Mouse (Mus musculus): Measurements from ENCODE around the gene Vdac1.
"Not testable (repeated sequence)": the region's sequence is repeated elsewhere in the genome, so short reads cannot be mapped to it uniquely, and the experiment has no call there.

The Vdac1 gene

DNA sequence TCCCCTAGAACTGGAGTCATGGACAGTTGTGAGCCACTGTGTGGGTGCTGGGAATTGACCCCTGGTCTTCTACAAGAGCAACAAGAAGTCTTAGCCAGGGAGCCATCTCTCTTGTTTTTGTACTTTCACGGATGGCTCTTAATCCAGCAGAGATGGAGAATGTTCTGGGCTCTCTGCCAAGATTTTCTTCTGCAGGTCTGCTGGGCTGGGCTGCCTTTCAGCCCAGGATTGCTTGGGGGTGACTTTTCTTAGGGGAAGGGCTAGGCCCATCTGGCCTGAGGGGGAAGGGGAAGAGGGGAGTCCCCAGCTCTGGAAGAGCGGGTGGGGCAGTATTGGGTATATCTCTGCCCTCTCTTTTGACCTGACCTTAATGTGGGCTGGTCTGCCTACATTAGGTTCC lies 9.9 kb downstream of the Vdac1 start:
- DNase-seq (ENCODE audit: low read depth, low spot score), result no peak

DNA sequence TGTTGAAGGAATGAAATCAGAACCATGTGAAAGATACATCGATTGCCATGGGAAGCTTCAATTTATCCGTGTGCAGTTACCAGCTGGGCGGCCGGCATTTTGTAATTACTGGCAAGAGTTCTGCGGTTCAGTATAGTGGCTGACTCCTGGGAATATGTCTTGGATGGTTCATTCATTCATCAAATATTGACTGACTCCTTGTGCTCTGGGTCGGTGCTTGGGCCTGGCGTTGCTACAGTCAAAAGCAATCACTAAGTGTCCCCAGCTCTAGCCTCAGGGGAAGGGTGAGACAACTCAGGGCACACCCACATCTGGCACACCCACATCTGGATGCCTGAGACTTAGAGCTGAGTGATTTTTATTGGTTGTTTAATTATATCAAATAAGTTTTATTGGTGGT lies 13.2 kb downstream of the Vdac1 start:
- no peak for DNase-seq (ENCODE audit: low read depth, low spot score)

GRCm38 (mm10) chr11:52374340-52374739 lies 13.7 kb downstream of the Vdac1 start:
- peak; percentile 68 for DNase-seq (ENCODE audit: low read depth, low spot score)

GRCm38 (mm10) chr11:52377579-52377978 lies 16.9 kb downstream of the Vdac1 start:
- DNase-seq (ENCODE audit: low read depth, low spot score), result no peak

DNA sequence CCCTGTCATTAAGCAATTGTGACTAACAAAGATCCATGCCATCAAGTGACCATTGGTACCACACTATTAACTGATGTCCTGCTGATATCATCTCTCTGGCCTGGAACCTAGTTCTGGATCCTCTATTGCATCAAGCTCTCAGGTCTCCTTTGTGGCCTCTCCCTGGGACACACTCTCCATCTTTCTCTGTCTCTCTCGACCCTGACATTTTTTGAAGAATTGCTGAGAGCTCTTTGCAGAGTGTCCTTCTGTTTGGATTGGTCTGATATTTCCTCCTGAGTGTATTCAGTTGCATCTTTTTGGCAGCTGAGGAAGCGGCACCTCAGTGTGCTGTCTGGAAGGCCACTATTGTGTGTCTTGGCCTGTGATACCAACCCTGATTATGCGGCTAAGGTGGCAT lies 18.6 kb downstream of the Vdac1 start:
- no peak for DNase-seq (ENCODE audit: low read depth, low spot score)

- DNase-seq (ENCODE audit: low read depth, low spot score), result no peak
These were observed 23.1 kb downstream of the Vdac1 start for GRCm38 (mm10) chr11:52383741-52384140.

- DNase-seq (ENCODE audit: low read depth, low spot score), result peak; percentile 43
These were observed 24.0 kb downstream of the Vdac1 start for GRCm38 (mm10) chr11:52384667-52385066.

DNA sequence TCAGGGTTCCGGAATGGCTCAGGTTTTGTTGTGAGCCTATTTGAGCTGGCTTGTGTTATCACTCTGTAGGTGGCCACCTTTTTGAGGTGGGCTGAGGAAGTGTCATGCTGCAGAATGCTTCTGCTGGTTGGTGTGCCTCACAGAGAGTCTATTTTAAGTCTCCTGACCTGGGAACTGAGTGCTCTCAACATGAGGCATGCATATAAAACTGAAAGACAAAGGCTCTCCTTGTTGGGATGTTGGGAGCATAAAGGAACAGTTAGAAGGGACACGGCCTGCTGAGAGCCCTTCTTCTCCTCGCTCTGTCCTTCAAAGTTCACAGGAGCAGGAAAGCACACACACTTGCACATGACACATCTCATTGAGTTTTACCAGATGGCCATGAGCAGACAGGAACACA lies 26.2 kb downstream of the Vdac1 start:
- DNase-seq (ENCODE audit: low read depth, low spot score), result no peak

- DNase-seq (ENCODE audit: low read depth, low spot score), result no peak
These were observed 27.5 kb downstream of the Vdac1 start for GRCm38 (mm10) chr11:52388150-52388549.

DNA sequence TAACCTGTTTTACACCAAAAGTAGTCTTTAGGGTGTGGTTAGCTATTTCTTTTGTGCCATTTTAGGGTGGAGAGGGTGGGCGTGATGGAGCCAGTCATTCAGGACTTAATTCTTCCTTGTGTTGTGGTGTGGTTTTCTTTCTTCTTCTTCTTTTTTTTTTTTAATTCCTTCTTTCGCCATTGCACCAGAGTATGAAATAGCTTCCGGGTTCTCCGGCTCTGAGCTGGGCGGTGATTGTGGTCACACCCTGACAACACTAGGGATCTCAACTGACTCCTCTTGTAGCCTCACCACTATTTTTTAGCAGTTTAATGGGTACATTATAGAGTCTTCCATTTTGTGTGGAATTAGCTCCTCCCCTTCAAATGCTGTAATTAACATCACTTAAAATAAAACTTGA lies 28.3 kb downstream of the Vdac1 start:
- not testable (repeated sequence) for DNase-seq (ENCODE audit: low read depth, low spot score)

DNA sequence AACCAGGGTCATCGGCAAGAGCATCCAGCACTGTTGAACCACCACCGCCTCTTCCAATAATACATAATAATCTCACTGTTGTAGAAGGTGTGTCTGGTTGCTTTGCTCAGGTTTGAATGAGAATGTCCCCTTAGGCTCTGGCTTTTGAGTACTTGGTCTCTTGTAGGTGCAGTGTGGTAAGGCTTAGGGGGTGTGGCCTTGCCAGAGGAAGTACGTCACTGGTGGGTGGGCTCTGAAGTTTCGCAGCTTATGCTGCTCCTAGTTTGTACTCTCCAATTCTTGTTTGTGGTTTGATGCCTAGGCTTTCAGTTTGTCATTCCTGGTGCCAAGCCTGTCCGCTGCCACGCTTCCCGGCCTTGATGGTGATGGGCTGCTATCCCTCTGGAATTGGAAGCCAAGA lies 29.3 kb downstream of the Vdac1 start:
- DNase-seq (ENCODE audit: low read depth, low spot score), result no peak

GRCm38 (mm10) chr11:52394494-52394893 lies 33.8 kb downstream of the Vdac1 start:
- no peak for DNase-seq (ENCODE audit: low read depth, low spot score)

GRCm38 (mm10) chr11:52395343-52395742 lies 34.7 kb downstream of the Vdac1 start:
- peak; percentile 52 for DNase-seq (ENCODE audit: low read depth, low spot score)

DNA sequence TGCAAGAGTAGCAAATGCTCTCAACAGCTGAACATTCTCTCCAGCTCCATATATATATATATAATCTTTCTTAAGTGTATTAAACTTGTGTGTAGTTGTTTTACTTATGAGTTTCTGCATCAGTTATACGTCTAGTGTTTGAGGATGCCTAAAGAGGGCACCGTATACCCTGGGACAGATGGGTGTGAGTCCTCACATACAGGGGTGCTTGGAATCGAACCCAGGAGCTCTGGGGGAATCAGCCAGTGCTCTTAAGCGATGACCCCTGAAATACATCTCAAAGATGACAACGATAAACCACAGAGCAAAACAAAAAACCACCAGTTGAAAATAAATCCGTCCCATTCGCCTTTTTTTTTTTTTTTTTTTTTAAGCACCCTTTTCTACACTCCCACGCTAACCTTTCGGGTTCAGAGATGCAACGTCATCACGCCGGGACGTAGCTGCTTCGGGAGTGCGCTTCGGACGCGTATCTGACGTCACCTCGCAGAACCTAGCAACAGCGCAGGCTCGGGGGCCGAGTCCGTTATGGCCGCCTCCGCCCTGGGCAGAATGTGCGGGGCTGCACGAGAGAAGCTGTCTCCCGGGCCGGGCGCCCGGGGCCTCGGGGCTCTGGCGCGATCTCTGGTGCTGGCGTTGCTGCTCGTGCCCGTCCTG lies 35.4 kb downstream of the Vdac1 start, which contains the start of gene 9530068E07Rik:
9530068E07Rik (plus strand) TSS at position 489 of the 657 bp plus-strand sequence.
- DNase-seq (ENCODE audit: low read depth, low spot score), result peak; percentile 94

DNA sequence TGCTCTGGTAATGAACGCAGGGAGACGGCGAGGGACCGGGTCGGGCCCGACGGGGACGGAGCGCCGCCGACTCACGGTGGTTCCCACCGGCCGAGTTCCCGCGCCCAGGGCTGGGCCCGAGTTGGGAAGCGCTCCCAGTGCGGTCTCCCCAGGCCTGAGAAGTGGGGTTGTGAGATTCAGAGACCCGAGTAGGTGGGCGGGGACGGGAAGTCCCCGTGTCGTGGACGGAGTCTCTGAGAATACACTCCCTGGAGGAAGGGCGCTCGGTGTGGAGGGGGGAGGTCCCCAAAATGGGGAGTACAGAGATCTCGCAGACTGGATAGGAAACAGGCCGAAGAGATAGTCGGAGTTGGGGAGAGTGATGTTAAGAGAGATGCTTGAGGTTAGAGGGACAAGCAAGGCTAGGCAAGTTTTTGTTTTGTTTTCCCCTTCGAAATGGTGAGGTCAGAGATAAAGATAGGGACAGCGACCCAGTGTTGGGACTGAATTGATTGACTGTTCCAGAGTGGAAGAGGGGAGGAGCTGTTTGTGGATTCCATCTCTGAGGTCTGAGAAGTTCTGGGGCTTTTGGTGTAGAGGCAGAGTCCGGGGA lies 36.0 kb downstream of the Vdac1 start:
- no peak for DNase-seq (ENCODE audit: low read depth, low spot score)

DNA sequence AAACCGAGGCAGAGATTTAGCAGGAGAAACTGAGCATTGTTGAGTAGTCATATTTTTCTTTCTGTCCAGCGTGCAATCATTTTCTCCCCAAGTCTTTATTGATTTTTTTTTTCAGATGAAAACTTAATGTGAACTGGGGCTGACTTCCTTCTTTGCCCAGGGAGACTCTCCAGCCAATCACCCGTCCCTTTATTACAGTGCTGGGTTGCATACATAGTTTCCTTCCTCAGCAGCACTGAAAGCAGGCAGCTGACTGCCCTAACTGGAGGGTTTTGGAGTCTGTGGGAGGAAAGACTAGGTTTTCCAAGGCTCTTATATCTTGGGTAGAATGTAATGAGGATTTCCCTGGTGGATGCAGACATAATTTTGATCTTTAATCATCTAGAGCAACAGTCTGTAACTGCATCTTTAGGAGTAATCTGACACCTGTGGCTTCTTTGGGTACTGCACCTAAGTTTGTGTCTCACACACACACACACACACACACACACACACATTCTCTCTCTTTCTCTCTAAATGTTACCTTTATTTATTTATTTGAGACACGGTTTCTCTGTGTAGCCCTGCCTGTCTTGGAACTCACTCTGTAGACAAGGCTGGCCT lies 36.8 kb downstream of the Vdac1 start:
- DNase-seq (ENCODE audit: low read depth, low spot score), result peak; percentile 50

- no peak for DNase-seq (ENCODE audit: low read depth, low spot score)
These were observed 40.8 kb downstream of the Vdac1 start for GRCm38 (mm10) chr11:52401476-52401875.

DNA sequence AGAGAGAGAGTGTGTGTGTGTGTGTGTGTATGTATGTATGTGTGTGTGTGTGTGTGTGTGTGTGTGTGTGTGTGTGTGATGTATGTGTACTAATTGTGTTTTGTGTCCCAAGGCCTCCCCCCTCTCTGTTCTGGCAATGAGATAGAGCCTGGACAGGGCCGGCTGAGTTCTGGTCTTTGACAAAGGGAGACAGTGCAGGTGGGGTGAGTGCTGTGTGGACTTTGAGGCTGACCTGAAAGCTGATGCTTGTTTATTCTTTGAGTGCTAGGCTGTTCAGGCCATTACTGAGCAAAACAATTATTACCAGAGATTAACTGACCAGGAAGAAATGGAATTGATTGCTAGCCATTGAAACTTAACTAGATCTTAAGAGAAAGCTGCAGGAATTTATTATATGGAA lies 41.9 kb downstream of the Vdac1 start:
- no peak for DNase-seq (ENCODE audit: low read depth, low spot score)

GRCm38 (mm10) chr11:52404209-52404608 lies 43.5 kb downstream of the Vdac1 start:
- DNase-seq (ENCODE audit: low read depth, low spot score), result no peak

- DNase-seq (ENCODE audit: low read depth, low spot score), result no peak
These were observed 44.6 kb downstream of the Vdac1 start for GRCm38 (mm10) chr11:52405196-52405688.

DNA sequence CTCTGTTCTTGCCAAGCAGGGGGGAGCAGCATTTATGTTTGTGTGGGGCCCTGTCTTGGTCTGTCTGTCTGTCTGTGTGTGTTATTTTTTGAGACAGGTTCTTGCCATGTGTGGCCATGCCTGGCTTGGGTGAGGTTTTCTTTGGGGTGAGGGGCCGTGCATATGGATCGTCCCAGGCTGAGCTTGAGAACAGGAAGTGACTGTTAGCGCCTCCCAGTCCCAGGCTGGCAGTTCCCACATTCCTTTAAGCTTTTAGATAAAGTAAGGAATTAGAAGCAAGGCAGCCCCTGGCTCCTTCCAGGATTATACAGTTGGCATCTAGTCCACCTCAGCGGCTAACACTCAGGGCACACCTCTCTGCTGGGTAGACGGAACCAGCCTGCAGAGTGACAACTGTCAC lies 48.7 kb downstream of the Vdac1 start:
- DNase-seq (ENCODE audit: low read depth, low spot score), result no peak

DNA sequence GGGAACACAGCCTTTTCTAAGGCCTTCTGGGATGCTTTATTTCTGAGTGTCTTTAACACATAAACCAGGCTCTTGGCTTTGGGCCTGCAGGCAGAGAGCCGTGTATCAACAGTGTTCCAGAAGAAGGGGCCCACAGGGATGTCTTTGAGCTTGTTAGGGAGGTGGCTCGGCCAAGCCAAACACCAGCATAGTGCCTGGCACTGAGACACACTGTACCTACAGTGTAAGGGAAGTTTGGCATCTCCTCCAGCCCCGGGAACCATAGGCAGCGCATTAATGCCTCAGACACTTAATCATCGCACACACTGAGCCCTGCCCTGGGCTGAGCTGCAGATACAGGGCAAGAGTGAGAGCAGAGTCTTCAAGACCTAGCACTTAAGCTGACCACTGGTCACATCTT lies 57.7 kb downstream of the Vdac1 start:
- DNase-seq (ENCODE audit: low read depth, low spot score), result no peak

DNA sequence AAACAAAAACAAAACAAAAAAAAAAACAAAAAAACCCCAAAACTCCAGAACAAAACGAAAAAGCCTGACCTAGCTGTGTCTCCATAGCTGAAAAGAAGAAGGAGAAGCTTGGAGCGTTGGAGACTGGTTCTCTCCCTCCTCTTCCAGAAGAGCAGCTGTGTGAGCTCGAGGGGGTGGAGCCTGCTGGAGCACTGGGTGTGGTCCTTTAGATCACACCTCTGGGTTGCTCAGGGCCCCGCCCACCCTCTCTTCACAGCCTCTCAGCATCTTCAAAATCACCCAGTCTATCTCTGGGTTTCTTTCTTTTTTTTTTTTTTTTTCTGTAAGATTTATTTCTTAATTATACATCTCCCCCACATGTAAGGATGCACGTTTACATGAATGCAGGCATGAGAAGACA lies 58.6 kb downstream of the Vdac1 start:
- peak; percentile 43 for DNase-seq (ENCODE audit: low read depth, low spot score)
